Mouse (Mus musculus) CH12.LX (cell line): Measurements from ENCODE around the gene Gm3854.

ENCODE experiments used
- CTCF ChIP-seq, 2 experiments: IDR thresholded peaks in 1 of 2; conservative IDR thresholded peaks in 1 of 2; 2 replicates each; pipeline ENCODE4 v1.5.1; 2011 to 2012; ENCODE audit warnings: low read depth in 2 of 2, low read length in 2 of 2, improper control_type of control experiment in 1 of 2, inconsistent platforms in 1 of 2, mild to moderate bottlenecking in 1 of 2, moderate library complexity in 1 of 2
- KAT2A ChIP-seq: IDR thresholded peaks from 2 replicates; pipeline ENCODE4 v1.6.1; 2012; ENCODE audit warnings: low read length, improper control_type of control experiment, inconsistent platforms; ENCODE audit not compliant: insufficient replicate concordance
- MEF2A ChIP-seq: IDR thresholded peaks from 2 replicates; pipeline ENCODE4 v1.6.1; 2014; ENCODE audit warnings: low read depth, mild to moderate bottlenecking, inconsistent platforms, low read length, improper control_type of control experiment, borderline replicate concordance
- NRF1 ChIP-seq: IDR thresholded peaks from 2 replicates; pipeline ENCODE4 v1.6.1; 2014; ENCODE audit warnings: low read depth, mild to moderate bottlenecking, inconsistent platforms, low read length, improper control_type of control experiment, moderate library complexity

DNA sequence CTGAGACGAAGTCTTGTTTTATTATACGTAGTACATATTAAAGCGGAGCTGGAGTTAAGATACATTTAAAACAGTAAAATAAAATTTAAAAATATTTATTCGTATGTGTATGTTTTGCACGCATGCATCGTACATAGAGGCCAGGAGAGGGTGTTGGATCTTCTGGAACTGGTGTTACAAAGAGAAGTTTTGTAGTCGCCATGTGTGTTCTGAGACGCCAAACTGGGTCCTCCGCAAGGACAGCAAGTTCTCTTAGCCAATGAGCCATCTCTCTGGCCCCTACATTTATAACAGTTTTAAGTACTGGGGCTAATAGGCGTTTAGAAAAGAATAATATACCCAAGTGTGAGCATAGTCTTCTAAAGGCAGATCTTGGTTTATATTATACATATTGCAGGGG, 565 bp downstream of the Gm3854 start:
- TF ChIP-seq CTCF (conservative IDR thresholded peaks at IDR 0.05 in 1 of 2, IDR thresholded peaks at IDR 0.05 in 1 of 2; ENCODE audit: low read depth in 2 of 2, low read length in 2 of 2) (no peak), KAT2A (no peak), NRF1 (no peak), MEF2A (no peak)
